Mouse (Mus musculus) testis, postnatal 14 days (tissue): ENCODE data around the gene Exosc1.

ENCODE experiments used
- DNase-seq: peaks from one replicate; pipeline ENCODE4 v3.0.0; 2021; ENCODE audit warnings: low spot score

Exosc1 gene

DNA sequence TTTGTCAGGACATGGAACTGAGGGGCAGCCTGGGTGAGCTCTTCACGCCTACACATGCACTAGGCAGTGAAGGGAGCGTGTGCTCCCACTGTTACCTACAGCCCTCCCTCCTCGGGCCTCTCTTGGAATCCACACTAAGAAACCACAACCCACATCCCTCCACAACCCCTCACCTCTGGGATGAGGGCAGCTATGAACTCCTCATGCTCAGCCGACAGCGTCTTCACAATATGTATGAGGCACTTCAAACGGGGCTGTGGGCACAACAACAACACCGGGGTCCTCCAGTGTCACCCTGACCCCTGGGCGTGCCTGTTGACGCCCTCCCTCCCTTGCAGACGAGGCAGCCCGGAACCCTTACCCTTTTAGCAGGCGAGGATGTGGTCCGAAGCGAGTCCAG, 58.9 kb downstream of the Exosc1 start:
- DNase-seq = no peak
